Mouse (Mus musculus): ENCODE results near the gene Bivm. TPM values are rescaled to one million over a fixed set of nuclear protein-coding genes. Genes with fewer than 3 reads are reported as not detected.

The Bivm gene
- polyA plus RNA-seq (2015; fragmentation: Nextera tagmentation; extraction: Ambion mirVana), result 12.4 and 12.6 TPM in 2 replicates

DNA sequence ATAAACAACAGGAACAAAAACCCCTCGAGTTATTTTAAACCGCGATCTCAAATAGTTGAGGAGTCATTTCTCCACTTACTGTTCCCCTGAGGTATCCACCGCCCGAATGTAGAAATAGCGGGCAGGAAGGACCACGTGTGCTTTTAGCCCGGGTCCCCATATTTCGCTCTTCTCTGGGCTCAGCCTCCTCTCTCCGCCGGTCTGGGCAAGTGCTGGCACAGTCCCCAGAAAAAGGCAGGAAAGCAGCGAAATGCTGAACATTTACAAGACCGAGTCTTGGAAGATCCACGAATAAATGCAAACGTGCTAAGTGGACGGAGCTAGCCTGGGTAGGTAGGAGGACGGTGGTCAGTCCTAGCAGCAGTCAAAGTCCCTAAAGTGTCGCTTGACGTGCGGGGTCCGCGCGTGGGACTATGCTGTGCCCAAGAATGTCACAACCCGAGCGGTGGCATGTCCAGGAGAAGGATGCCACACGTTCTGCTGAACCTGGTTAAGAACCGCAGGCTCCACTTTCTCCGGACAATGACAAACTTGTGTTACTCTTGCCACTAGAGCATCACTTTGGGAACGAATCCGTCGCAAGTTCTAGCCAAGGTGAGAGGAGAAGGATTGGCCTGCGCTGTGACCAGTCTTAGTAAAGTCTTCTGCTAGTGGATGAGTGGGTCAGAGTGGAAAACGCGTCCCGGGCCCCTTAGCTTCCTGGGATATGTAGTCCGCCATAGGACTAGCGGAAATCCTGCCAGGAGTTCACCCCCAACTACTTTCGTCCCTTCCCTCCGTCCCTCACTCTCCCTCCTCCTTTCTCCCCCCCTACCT lies at the start of gene Bivm, which contains the start of gene Kdelc1:
Bivm (plus strand) TSS at position 719 of the 816 bp plus-strand sequence.
Kdelc1 (minus strand) TSS at position 570 of the 816 bp plus-strand sequence.
- peak within 1 kb of the TSS; percentile 66 for H3K4me2 ChIP-seq
- WGBS, result under 1% methylated on average over 39 of the region's 39 CpGs
- H3K27ac ChIP-seq (replicated peaks), result peak within 1 kb of the TSS; percentile 99
- H3K4me1 ChIP-seq, result peaks cover 17% of the 10 kb centered on the region
- H3K9ac ChIP-seq, result peak within 1 kb of the TSS; percentile 92
- peak; percentile 86 for ATAC-seq (ENCODE audit: extremely low read depth, insufficient number of reproducible peaks, low FRiP score, low TSS enrichment)
- no peaks in the 10 kb centered on the region for H3K27me3 ChIP-seq (replicated peaks)
- H3K4me3 ChIP-seq, result peak within 1 kb of the TSS; percentile 63
- peaks cover 34% of the 10 kb centered on the region for H3K36me3 ChIP-seq
- no peaks in the 10 kb centered on the region for H3K9me3 ChIP-seq

DNA sequence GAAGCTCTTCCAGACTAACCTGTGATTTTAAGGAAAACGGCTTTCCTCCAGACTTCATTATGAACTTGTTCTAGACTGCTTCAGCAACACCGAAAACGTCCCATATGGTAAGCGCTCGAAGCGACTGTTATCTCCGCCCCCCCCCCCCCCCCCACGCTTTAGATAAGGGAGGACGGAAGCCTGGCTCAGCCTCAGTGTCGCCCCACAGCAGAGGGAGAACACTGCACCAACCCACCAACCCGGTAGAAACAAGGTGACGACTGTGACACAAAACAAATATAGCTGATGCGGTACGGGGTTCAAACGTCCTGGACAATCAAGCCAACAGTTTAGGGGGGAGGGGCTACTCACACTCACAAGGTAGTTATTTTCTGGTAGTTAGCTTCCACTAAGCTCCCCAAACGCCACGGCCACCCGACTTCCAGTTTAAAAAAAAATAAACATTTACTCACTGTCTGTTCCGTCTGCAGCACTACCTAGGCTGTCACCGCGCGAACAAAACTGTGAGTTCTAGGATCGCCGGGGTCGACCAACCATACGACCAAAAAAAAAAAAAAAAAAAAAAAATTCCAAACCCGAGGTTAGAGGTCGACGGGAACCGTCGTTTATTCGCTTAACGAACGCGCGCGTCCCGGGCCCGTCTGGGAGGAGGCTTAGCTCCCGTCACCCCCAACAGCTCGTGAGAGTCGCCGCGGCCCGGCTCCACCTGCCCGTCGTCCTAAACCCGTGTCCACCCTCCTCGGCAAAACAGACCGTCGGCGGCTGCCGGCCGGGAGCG lies 17.1 kb upstream of the Bivm start:
- WGBS, result under 1% methylated on average over 55 of the region's 55 CpGs

DNA sequence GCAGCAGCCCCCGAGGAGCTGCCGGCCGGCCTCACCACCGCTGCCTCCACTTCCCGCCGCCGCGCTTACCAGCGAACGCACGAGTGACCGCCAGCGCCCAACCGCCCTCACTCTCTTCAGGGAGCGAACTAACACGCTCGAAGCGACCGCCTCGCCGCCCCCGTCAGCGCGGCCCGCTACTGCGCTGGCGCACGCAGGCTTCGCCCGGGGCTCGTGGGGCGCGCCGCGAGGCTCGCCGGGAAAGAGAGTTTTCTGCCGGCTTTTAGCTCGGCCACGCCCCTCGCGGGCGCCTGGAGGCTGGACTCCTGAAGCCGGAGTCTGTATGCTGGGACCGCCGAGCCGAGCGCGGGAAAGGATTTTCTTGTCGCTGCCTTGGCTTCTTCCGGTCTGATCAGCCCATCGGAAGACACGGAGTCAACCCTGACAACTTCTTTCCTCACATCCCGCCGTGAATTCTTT lies 16.5 kb upstream of the Bivm start, which contains the start of gene Tex30:
Tex30 (minus strand) TSS at position 183 of the 459 bp plus-strand sequence.
- under 1% methylated on average over 54 of the region's 55 CpGs for WGBS
- ATAC-seq (ENCODE audit: extremely low read depth, insufficient number of reproducible peaks, low FRiP score, low TSS enrichment), result peak; percentile 95
- peak within 1 kb of the TSS; percentile 94 for H3K4me3 ChIP-seq

More for the DNA sequence above, 17.1 kb upstream of the Bivm start:
- Histone ChIP-seq H3K4me1 (peaks cover 14% of the 10 kb centered on the region), H3K9me3 (peaks cover 8% of the 10 kb centered on the region; the same call in 1 of the 2 replicates), H3K27me3 (replicated peaks) (no peaks in the 10 kb centered on the region), H3K4me3 (peak overlapping the region; percentile 94), H3K4me2 (peak overlapping the region; percentile 79), H3K27ac (replicated peaks) (peak overlapping the region; percentile 95), H3K9ac (peak overlapping the region; percentile 93), H3K36me3 (peaks cover 35% of the 10 kb centered on the region)
- ATAC-seq (ENCODE audit: extremely low read depth, insufficient number of reproducible peaks, low FRiP score, low TSS enrichment), result peak; percentile 58

DNA sequence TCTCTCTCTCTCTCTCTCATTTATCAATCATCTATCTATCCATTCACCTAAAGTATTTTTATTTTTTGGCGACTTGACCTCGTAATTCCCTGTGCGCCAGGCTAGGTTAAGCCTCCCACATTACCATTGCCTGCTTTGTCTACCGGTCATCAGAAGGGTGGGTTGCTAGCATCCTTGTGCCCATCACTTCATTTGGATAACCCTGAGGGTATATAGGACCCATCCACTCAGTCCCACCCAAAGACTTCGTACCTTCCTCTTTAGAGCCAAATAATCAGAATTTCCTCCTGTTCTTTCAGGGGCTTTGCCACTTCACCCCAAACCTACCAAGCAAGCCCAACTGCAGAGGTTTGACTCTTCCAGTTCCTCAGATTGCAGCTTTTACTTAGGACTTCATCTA lies 15.8 kb upstream of the Bivm start:
- no peak for ATAC-seq (ENCODE audit: extremely low read depth, insufficient number of reproducible peaks, low FRiP score, low TSS enrichment)
- Histone ChIP-seq H3K27ac (replicated peaks) (no peak overlapping the region), H3K9ac (peak overlapping the region; percentile 93), H3K4me2 (peak overlapping the region; percentile 79), H3K4me3 (peak overlapping the region; percentile 94), H3K36me3 (peaks cover 35% of the 10 kb centered on the region), H3K4me1 (peaks cover 14% of the 10 kb centered on the region), H3K9me3 (no peaks in the 10 kb centered on the region), H3K27me3 (replicated peaks) (no peaks in the 10 kb centered on the region)
- 21% methylated on average over 5 of the region's 5 CpGs for WGBS

More for the DNA sequence above, 16.5 kb upstream of the Bivm start, which contains the start of gene Tex30:
- peak within 1 kb of the TSS; percentile 93 for H3K9ac ChIP-seq
- H3K27me3 ChIP-seq (replicated peaks), result no peaks in the 10 kb centered on the region
- H3K4me2 ChIP-seq, result peak within 1 kb of the TSS; percentile 79
- H3K36me3 ChIP-seq, result peaks cover 35% of the 10 kb centered on the region
- H3K4me1 ChIP-seq, result peaks cover 14% of the 10 kb centered on the region
- H3K9me3 ChIP-seq, result peaks cover 2% of the 10 kb centered on the region; the same call in 1 of the 2 replicates
- peak within 1 kb of the TSS; percentile 95 for H3K27ac ChIP-seq (replicated peaks)

DNA sequence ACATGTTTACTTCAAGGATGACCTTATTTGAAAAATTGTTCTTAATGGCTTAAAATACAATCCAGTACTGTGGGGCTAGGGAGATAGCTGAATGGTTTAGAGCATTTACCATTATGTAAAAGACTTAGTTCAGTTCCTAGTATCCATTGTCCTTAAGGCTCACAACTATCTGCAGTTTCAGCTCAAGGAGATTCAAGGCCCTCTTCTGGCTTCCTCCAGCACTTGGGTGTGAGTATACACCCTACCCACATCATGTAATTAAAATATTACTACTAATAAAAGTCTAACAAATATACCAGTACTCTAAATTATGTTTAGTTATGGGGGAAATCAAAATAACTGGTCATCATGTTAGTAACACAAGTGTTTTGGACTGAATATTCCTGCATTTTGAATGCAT lies 1.2 kb upstream of the Bivm start:
- H3K27ac ChIP-seq (replicated peaks), result no peak overlapping the region
- H3K27me3 ChIP-seq (replicated peaks), result no peaks in the 10 kb centered on the region
- peak overlapping the region; percentile 63 for H3K4me3 ChIP-seq
- peak overlapping the region; percentile 83; the same call in 1 of the 2 replicates for H3K9ac ChIP-seq
- peak overlapping the region; percentile 66 for H3K4me2 ChIP-seq
- H3K36me3 ChIP-seq, result peaks cover 39% of the 10 kb centered on the region
- peaks cover 17% of the 10 kb centered on the region for H3K4me1 ChIP-seq
- no peaks in the 10 kb centered on the region for H3K9me3 ChIP-seq
- ATAC-seq (ENCODE audit: extremely low read depth, insufficient number of reproducible peaks, low FRiP score, low TSS enrichment), result no peak

DNA sequence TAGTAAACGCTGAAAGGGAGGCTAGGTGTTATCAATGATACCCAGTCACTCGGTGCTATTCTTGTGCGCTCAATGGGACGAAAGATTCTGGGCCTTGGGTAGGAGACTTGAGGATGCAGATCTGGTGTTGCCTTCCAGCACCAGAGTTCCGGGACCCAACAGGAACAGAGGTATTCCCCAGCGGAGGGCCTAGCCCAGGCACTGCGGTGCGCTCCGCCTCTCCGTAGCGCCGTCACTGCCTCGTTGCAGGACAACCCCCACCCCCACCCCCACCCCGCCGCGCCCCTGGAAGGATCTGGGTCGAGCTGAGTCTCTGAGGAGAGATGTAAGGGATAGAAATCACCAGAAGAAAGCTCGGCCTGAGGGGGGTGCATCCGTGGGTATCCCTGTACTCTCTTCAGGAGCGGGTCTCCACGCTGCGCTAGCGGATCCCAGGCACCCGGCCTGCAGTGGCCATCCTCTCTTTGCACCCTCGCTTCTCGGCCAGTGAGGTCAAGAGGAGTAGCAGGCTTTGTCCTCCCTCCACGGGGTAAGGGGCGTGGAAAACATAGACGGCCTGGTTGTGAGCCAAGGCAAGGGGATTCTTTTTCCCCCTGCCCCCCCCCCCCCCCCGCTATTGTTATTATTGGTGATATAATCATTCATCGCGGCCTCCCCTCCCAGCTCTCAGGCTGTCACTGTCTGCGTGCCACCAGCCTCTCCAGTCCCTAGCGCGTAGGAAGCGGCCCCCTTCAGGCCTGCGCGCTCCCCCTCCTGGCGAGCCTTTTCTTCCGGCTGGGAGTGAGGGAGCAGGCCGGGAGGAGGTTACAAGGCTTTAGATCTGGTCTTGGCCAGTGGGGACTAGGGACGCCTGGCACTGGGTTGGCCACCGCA lies 680 bp downstream of the Bivm start:
- peaks cover 34% of the 10 kb centered on the region for H3K36me3 ChIP-seq
- ATAC-seq (ENCODE audit: extremely low read depth, insufficient number of reproducible peaks, low FRiP score, low TSS enrichment), result peak; percentile 81
- peak overlapping the region; percentile 66 for H3K4me2 ChIP-seq
- peak overlapping the region; percentile 99 for H3K27ac ChIP-seq (replicated peaks)
- H3K4me3 ChIP-seq, result peak overlapping the region; percentile 63
- H3K9ac ChIP-seq, result peak overlapping the region; percentile 92
- no peaks in the 10 kb centered on the region for H3K27me3 ChIP-seq (replicated peaks)
- no peaks in the 10 kb centered on the region for H3K9me3 ChIP-seq
- H3K4me1 ChIP-seq, result peaks cover 17% of the 10 kb centered on the region
- 0% methylated on average over 42 of the region's 43 CpGs for WGBS

DNA sequence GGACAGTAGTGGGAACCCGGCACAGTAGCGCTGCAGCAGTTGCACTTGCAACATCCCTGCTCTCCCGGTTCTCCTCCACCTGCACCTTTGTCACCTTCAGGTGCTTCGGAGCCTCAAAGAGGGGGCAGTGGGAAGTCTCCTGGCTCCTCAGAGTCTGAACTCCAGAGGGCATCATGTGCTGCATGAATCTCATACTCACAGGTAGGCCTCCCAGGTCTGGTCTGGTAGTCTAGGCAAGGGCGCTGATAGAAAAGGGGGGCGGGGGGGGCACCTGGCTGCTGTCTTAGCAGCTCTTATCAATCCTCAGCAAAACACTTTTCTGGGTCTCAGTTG lies 1.3 kb downstream of the Bivm start:
- Histone ChIP-seq H3K4me2 (peak overlapping the region; percentile 66), H3K9ac (peak overlapping the region; percentile 92), H3K4me1 (peaks cover 17% of the 10 kb centered on the region), H3K9me3 (no peaks in the 10 kb centered on the region), H3K36me3 (peaks cover 34% of the 10 kb centered on the region), H3K27me3 (replicated peaks) (no peaks in the 10 kb centered on the region), H3K4me3 (peak overlapping the region; percentile 63), H3K27ac (replicated peaks) (peak overlapping the region; percentile 99)
- no peak for ATAC-seq (ENCODE audit: extremely low read depth, insufficient number of reproducible peaks, low FRiP score, low TSS enrichment)
- WGBS, result 9% methylated on average over 6 of the region's 6 CpGs

DNA sequence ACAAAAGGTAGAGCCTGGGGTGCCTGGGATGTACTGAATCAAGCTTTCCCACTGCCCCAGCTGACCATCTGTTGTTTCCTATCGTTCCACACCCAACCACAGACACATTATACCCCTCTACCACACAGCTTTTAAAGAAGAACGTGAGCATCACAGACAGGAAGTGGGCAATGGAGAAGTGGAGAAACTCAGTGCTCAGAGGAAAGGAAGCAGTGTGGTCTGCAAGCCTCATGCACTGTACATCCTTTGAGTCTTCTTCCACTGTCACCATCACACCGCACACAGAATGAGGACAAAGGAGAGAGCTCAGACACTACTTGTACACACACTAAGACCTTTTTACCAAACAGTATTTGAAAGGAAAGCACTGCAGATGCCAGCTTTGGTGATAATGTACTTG lies 3.5 kb downstream of the Bivm start:
- Histone ChIP-seq H3K4me3 (no peak overlapping the region), H3K4me1 (peaks cover 17% of the 10 kb centered on the region), H3K27me3 (replicated peaks) (no peaks in the 10 kb centered on the region), H3K4me2 (no peak overlapping the region), H3K36me3 (peaks cover 33% of the 10 kb centered on the region), H3K9ac (no peak overlapping the region), H3K9me3 (no peaks in the 10 kb centered on the region), H3K27ac (replicated peaks) (no peak overlapping the region)
- no peak for ATAC-seq (ENCODE audit: extremely low read depth, insufficient number of reproducible peaks, low FRiP score, low TSS enrichment)
- 71% methylated on average over 3 of the region's 3 CpGs for WGBS

DNA sequence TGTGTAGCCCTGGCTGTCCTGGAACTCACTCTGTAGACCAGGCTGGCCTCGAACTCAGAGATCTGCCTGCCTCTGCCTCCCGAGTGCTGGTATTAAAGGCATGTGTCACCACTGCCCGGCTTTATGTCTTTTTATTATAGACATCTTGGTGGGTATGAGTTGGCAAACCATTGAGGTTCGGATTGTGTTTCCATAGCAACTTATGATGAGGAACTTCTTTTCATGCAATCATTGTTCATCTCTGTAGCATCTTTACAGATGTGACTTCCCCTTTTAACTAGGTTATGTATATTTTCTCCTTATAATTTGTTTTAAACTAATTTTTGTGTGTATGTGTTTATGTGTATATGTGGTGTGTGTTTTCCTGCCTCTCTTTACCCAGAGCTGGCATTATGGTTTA lies 6.8 kb downstream of the Bivm start:
- no peaks in the 10 kb centered on the region for H3K9me3 ChIP-seq
- no peak overlapping the region for H3K4me2 ChIP-seq
- H3K4me1 ChIP-seq, result peaks cover 7% of the 10 kb centered on the region
- H3K4me3 ChIP-seq, result no peak overlapping the region
- H3K27me3 ChIP-seq (replicated peaks), result no peaks in the 10 kb centered on the region
- H3K9ac ChIP-seq, result no peak overlapping the region
- no peak overlapping the region for H3K27ac ChIP-seq (replicated peaks)
- H3K36me3 ChIP-seq, result peaks cover 62% of the 10 kb centered on the region
- ATAC-seq (ENCODE audit: extremely low read depth, insufficient number of reproducible peaks, low FRiP score, low TSS enrichment), result no peak
- 90% methylated on average over 4 of the region's 4 CpGs for WGBS

DNA sequence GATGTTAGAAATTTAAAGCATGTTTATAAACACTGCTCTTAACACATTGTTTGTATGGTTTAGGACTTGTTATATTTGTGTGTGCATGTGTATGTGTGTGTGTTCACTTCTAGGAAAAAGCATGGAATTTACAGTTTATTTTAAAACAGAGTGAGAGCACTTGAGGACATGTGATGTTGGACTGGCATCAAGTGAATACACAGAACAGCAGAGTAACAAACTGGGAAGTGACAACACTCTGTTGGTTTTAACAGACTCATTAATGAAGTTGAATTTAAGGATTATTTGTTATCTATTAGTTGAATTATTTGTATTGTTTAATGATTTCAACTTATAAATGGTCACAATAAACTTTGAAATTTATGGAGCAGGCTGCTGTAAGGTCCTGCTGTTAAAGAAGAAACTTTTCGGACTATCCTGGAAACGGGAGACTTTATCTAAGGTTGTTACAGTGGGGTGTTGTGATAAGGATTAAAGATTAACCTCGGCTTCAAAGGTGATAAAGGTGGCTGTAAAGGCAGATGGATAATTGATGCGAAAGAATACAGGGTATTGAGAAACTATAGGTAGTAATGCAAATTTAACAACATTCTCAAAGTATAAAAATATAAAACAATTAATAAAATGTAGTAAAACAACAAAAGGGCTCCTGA lies 11.3 kb downstream of the Bivm start:
- 56% methylated on average over 4 of the region's 4 CpGs for WGBS
- H3K36me3 ChIP-seq, result peaks cover 63% of the 10 kb centered on the region
- ATAC-seq (ENCODE audit: extremely low read depth, insufficient number of reproducible peaks, low FRiP score, low TSS enrichment), result no peak

More for the DNA sequence above, 11.3 kb downstream of the Bivm start:
- no peak overlapping the region for H3K4me3 ChIP-seq
- H3K27ac ChIP-seq (replicated peaks), result no peak overlapping the region
- no peak overlapping the region for H3K4me2 ChIP-seq
- H3K9ac ChIP-seq, result no peak overlapping the region
- no peaks in the 10 kb centered on the region for H3K9me3 ChIP-seq
- no peaks in the 10 kb centered on the region for H3K4me1 ChIP-seq
- no peaks in the 10 kb centered on the region for H3K27me3 ChIP-seq (replicated peaks)

All from heart, embryonic 13.5 days (tissue).